In genomic region chr15:103341547-103341946, GRCm38 (mm10) we compare ENCODE assay signal across 23 mouse cellular contexts. TPM values are rescaled to one million over a fixed set of nuclear protein-coding genes. Genes with fewer than 3 reads are reported as not detected.
DNase-seq lines count a peak whose midpoint lies in the region; ATAC-seq and TF ChIP-seq lines count a peak whose summit lies in the region.
"Had no signal": no experiment of that assay in that cellular context is flagged by ENCODE, and none has a peak within 500 bp of the region (broad histone marks: within the 10 kb centered on the region; RNA-seq: fewer than 3 reads in every experiment).

No protein-coding gene starts in this region.

- H3K9me3 ChIP-seq in hindbrain, embryonic 11.5 days (ENCODE audit: control insufficient read depth, low read length) = no peaks in the 10 kb centered on the region
- no peaks in the 10 kb centered on the region for H3K9me3 ChIP-seq in hindbrain, embryonic 16.5 days (ENCODE audit: control insufficient read depth, low read length)
- H3K9me3 ChIP-seq in midbrain, postnatal 0 days (ENCODE audit: low read length) = no peaks in the 10 kb centered on the region
- H3K9me3 ChIP-seq in midbrain, embryonic 13.5 days = no peaks in the 10 kb centered on the region
- no peaks in the 10 kb centered on the region for H3K9me3 ChIP-seq in hindbrain, postnatal 0 days (ENCODE audit: low read length)
- no peaks in the 10 kb centered on the region for H3K9me3 ChIP-seq in forebrain, postnatal 0 days (ENCODE audit: low read length)
- H3K9me3 ChIP-seq: forebrain, embryonic 13.5 days; hindbrain, embryonic 15.5 days had no signal

- ATAC-seq in hindbrain, embryonic 11.5 days (ENCODE audit: low FRiP score) = no peak
- no peak for ATAC-seq in hindbrain, embryonic 16.5 days
- no peak for ATAC-seq in midbrain, postnatal 0 days (ENCODE audit: low FRiP score)
- ATAC-seq in midbrain, embryonic 13.5 days = no peak
- no peak for ATAC-seq in hindbrain, postnatal 0 days
- no peak for ATAC-seq in forebrain, postnatal 0 days
- ATAC-seq: forebrain, embryonic 13.5 days; intestine, postnatal 0 days had no signal

- peaks cover 9% of the 10 kb centered on the region for H3K27me3 ChIP-seq in hindbrain, embryonic 11.5 days (ENCODE audit: control insufficient read depth, insufficient read depth, low read length)
- H3K27me3 ChIP-seq in hindbrain, embryonic 16.5 days (replicated peaks; ENCODE audit: control insufficient read depth, insufficient read depth, low read length) = no peaks in the 10 kb centered on the region; the same call in 1 of the 2 replicates
- no peaks in the 10 kb centered on the region for H3K27me3 ChIP-seq in midbrain, postnatal 0 days (ENCODE audit: insufficient read depth, low read length)
- peaks cover 34% of the 10 kb centered on the region for H3K27me3 ChIP-seq in midbrain, embryonic 13.5 days
- no peaks in the 10 kb centered on the region for H3K27me3 ChIP-seq in hindbrain, postnatal 0 days (ENCODE audit: insufficient read depth, low read length)
- no peaks in the 10 kb centered on the region; the same call in 1 of the 2 replicates for H3K27me3 ChIP-seq in forebrain, postnatal 0 days (ENCODE audit: insufficient read depth, low read length)
- H3K27me3 ChIP-seq: hindbrain, embryonic 15.5 days had no signal

- no peak overlapping the region for H3K4me3 ChIP-seq in hindbrain, embryonic 11.5 days (ENCODE audit: low read depth, low read length)
- no peak overlapping the region for H3K4me3 ChIP-seq in hindbrain, embryonic 16.5 days (ENCODE audit: low read length)
- 0 out of 2 replicates have a peak overlapping the region, but pooled peaks have one; percentile 67 for H3K4me3 ChIP-seq in midbrain, postnatal 0 days (ENCODE audit: low read depth, low read length)
- no peak overlapping the region for H3K4me3 ChIP-seq in midbrain, embryonic 13.5 days (replicated peaks)
- peak overlapping the region; percentile 69 for H3K4me3 ChIP-seq in cortical plate, adult 2 months (ENCODE audit: insufficient read depth, low read length)
- no peak overlapping the region for H3K4me3 ChIP-seq in hindbrain, postnatal 0 days (ENCODE audit: low read length)
- H3K4me3 ChIP-seq in forebrain, postnatal 0 days (ENCODE audit: low read depth, low read length) = no peak overlapping the region
- H3K4me3 ChIP-seq: erythroblast, embryonic 14.5 days; forebrain, embryonic 13.5 days; heart, adult 2 months had no signal

- H3K4me2 ChIP-seq in hindbrain, embryonic 11.5 days (replicated peaks; ENCODE audit: low read depth, low read length) = no peak overlapping the region
- no peak overlapping the region for H3K4me2 ChIP-seq in hindbrain, embryonic 16.5 days (ENCODE audit: low read length)
- peak overlapping the region; percentile 88 for H3K4me2 ChIP-seq in midbrain, postnatal 0 days (ENCODE audit: low read depth, low read length, poor library complexity, severe bottlenecking)
- no peak overlapping the region for H3K4me2 ChIP-seq in midbrain, embryonic 13.5 days (replicated peaks)
- H3K4me2 ChIP-seq in hindbrain, postnatal 0 days (ENCODE audit: low read depth, low read length) = peak overlapping the region; percentile 83; the same call in 1 of the 2 replicates
- no peak overlapping the region for H3K4me2 ChIP-seq in forebrain, postnatal 0 days (ENCODE audit: low read depth)
- H3K4me2 ChIP-seq: forebrain, embryonic 13.5 days had no signal

- no peak for TF ChIP-seq POLR2A in cortical plate, adult 2 months (IDR thresholded peaks at IDR 0.05; ENCODE audit: extremely low read depth, insufficient read depth, low read length)

- H3K4me1 ChIP-seq in hindbrain, embryonic 11.5 days (replicated peaks; ENCODE audit: control insufficient read depth, insufficient read depth, low read length) = 0 out of 2 replicates have a peak, but pooled peaks cover 2% of the 10 kb centered on the region
- peaks cover 14% of the 10 kb centered on the region for H3K4me1 ChIP-seq in hindbrain, embryonic 16.5 days (ENCODE audit: control insufficient read depth, insufficient read depth, low read depth, low read length)
- H3K4me1 ChIP-seq in midbrain, postnatal 0 days (ENCODE audit: insufficient read depth, low read length) = peaks cover 6% of the 10 kb centered on the region
- peaks cover 42% of the 10 kb centered on the region for H3K4me1 ChIP-seq in midbrain, embryonic 13.5 days (replicated peaks)
- peaks cover 3% of the 10 kb centered on the region; the same call in 1 of the 2 replicates for H3K4me1 ChIP-seq in cortical plate, adult 2 months (ENCODE audit: control insufficient read depth, insufficient read depth, low read length)
- H3K4me1 ChIP-seq in hindbrain, postnatal 0 days (ENCODE audit: insufficient read depth, low read length) = 0 out of 2 replicates have a peak, but pooled peaks cover 10% of the 10 kb centered on the region
- H3K4me1 ChIP-seq in forebrain, postnatal 0 days (ENCODE audit: insufficient read depth) = no peaks in the 10 kb centered on the region

- H3K36me3 ChIP-seq in hindbrain, embryonic 11.5 days (ENCODE audit: control insufficient read depth, insufficient read depth, low read length) = no peaks in the 10 kb centered on the region
- no peaks in the 10 kb centered on the region for H3K36me3 ChIP-seq in hindbrain, embryonic 16.5 days (ENCODE audit: control insufficient read depth, insufficient read depth, low read length)
- no peaks in the 10 kb centered on the region for H3K36me3 ChIP-seq in midbrain, postnatal 0 days (ENCODE audit: insufficient read depth, low read length)
- peaks cover 4% of the 10 kb centered on the region; the same call in 1 of the 2 replicates for H3K36me3 ChIP-seq in midbrain, embryonic 13.5 days
- H3K36me3 ChIP-seq in hindbrain, postnatal 0 days (ENCODE audit: insufficient read depth, low read length) = no peaks in the 10 kb centered on the region
- H3K36me3 ChIP-seq in forebrain, postnatal 0 days (ENCODE audit: insufficient read depth) = no peaks in the 10 kb centered on the region
- H3K36me3 ChIP-seq: hindbrain, embryonic 15.5 days had no signal

- DNase-seq in hindbrain, embryonic 11.5 days (ENCODE audit: low spot score) = no peak
- no peak for DNase-seq in midbrain, postnatal 0 days (ENCODE audit: low spot score)
- no peak for DNase-seq in hindbrain, postnatal 0 days (ENCODE audit: low spot score)
- DNase-seq in forebrain, postnatal 0 days = no peak
- no peak for DNase-seq in adrenal gland, postnatal 25 days
- DNase-seq: adrenal gland, adult 8-10 months; B cell, adult 2 months; cerebellum, postnatal 14 days; gastrocnemius, postnatal 14 days; heart, adult 2 months; liver; lung, adult 18-20 months; lung, postnatal 14 days; right cerebral cortex, adult 18-20 months had no signal

- TF ChIP-seq CTCF in midbrain, postnatal 0 days (IDR thresholded peaks at IDR 0.05) = no peak
- no peak for TF ChIP-seq CTCF in cortical plate, adult 2 months (IDR thresholded peaks at IDR 0.05; ENCODE audit: extremely low read depth, insufficient read depth, low read length)
- TF ChIP-seq CTCF in hindbrain, postnatal 0 days (IDR thresholded peaks at IDR 0.05; ENCODE audit: low read depth) = no peak
- TF ChIP-seq CTCF in forebrain, postnatal 0 days (IDR thresholded peaks at IDR 0.05; ENCODE audit: low read depth) = no peak

- 0 out of 2 replicates have a peak overlapping the region, but pooled peaks have one; percentile 27 for H3K27ac ChIP-seq in hindbrain, embryonic 11.5 days (ENCODE audit: low read depth, low read length)
- H3K27ac ChIP-seq in hindbrain, embryonic 16.5 days (ENCODE audit: low read depth, low read length) = no peak overlapping the region
- no peak overlapping the region for H3K27ac ChIP-seq in midbrain, postnatal 0 days (ENCODE audit: low read depth, low read length)
- H3K27ac ChIP-seq in midbrain, embryonic 13.5 days = no peak overlapping the region
- H3K27ac ChIP-seq in cortical plate, adult 2 months (ENCODE audit: insufficient read depth, low read length) = 0 out of 2 replicates have a peak overlapping the region, but pooled peaks have one; percentile 17
- H3K27ac ChIP-seq in hindbrain, postnatal 0 days = no peak overlapping the region
- no peak overlapping the region for H3K27ac ChIP-seq in forebrain, postnatal 0 days (ENCODE audit: low read depth, low read length)
- H3K27ac ChIP-seq: forebrain, embryonic 13.5 days; heart, adult 2 months; hindbrain, embryonic 15.5 days; kidney, postnatal 0 days had no signal

- H3K9ac ChIP-seq in hindbrain, embryonic 11.5 days (ENCODE audit: low read depth, low read length) = no peak overlapping the region
- H3K9ac ChIP-seq in hindbrain, embryonic 16.5 days (ENCODE audit: low read depth, low read length) = no peak overlapping the region
- H3K9ac ChIP-seq in midbrain, postnatal 0 days (replicated peaks; ENCODE audit: low read length, poor library complexity, severe bottlenecking) = no peak overlapping the region; the same call in 1 of the 2 replicates
- H3K9ac ChIP-seq in midbrain, embryonic 13.5 days (replicated peaks) = no peak overlapping the region
- H3K9ac ChIP-seq in hindbrain, postnatal 0 days (replicated peaks; ENCODE audit: low read length) = peak overlapping the region; percentile 22; the same call in 1 of the 2 replicates
- H3K9ac ChIP-seq in forebrain, postnatal 0 days = no peak overlapping the region
- H3K9ac ChIP-seq: forebrain, embryonic 13.5 days; hindbrain, embryonic 15.5 days had no signal

- WGBS in hindbrain, embryonic 11.5 days = 31% methylated on average over 8 of the region's 8 CpGs
- 61% methylated on average over 8 of the region's 8 CpGs for WGBS in hindbrain, embryonic 16.5 days
- 59% methylated on average over 8 of the region's 8 CpGs for WGBS in midbrain, postnatal 0 days
- 55% methylated on average over 8 of the region's 8 CpGs for WGBS in midbrain, embryonic 13.5 days
- WGBS in hindbrain, postnatal 0 days = 55% methylated on average over 8 of the region's 8 CpGs
- 48% methylated on average over 8 of the region's 8 CpGs for WGBS in forebrain, postnatal 0 days

RNA-seq across cellular contexts. Expression of gene Zfp385a, which starts 1.7 kb away (rescaled TPM):
- 19.7 and 22.2 TPM in 2 replicates for polyA plus RNA-seq in hindbrain, embryonic 11.5 days (2014; fragmentation: Nextera tagmentation; extraction: Ambion mirVana)
- 20.1 and 24.7 TPM in 2 replicates for polyA plus RNA-seq in hindbrain, embryonic 16.5 days (2015; fragmentation: Nextera tagmentation; extraction: Ambion mirVana)
- 22.0 and 26.5 TPM in 2 replicates for total RNA-seq in midbrain, postnatal 0 days (2014; rRNA removed)
- polyA plus RNA-seq in midbrain, postnatal 0 days (2015; fragmentation: Nextera tagmentation; extraction: Ambion mirVana) = 26.9 and 28.8 TPM in 2 replicates
- polyA plus RNA-seq in midbrain, embryonic 13.5 days (2015; fragmentation: Nextera tagmentation; extraction: Ambion mirVana) = 15.1 and 17.9 TPM in 2 replicates
- polyA plus RNA-seq in cortical plate, adult 2 months (2012; rRNA removed) = 42.3 and 45.2 TPM in 2 replicates
- 20.6 and 25.8 TPM in 2 replicates for total RNA-seq in hindbrain, postnatal 0 days (2014; rRNA removed)
- polyA plus RNA-seq in hindbrain, postnatal 0 days (2015; fragmentation: Nextera tagmentation; extraction: Ambion mirVana) = 19.8 and 23.1 TPM in 2 replicates
- total RNA-seq in forebrain, postnatal 0 days (2014; rRNA removed) = 11.6 and 13.0 TPM in 2 replicates
- 20.5 and 21.3 TPM in 2 replicates for polyA plus RNA-seq in forebrain, postnatal 0 days (2015; fragmentation: Nextera tagmentation; extraction: Ambion mirVana)
- 8.8 and 9.1 TPM in 2 replicates for total RNA-seq in adrenal gland, postnatal 25 days (2021)

RNA-seq across cellular contexts. Expression of gene Itga5, which starts 25.0 kb away (rescaled TPM):
- 16.4 and 20.0 TPM in 2 replicates for polyA plus RNA-seq in hindbrain, embryonic 11.5 days (2014; fragmentation: Nextera tagmentation; extraction: Ambion mirVana)
- polyA plus RNA-seq in hindbrain, embryonic 16.5 days (2015; fragmentation: Nextera tagmentation; extraction: Ambion mirVana) = 6.3 and 8.6 TPM in 2 replicates
- total RNA-seq in midbrain, postnatal 0 days (2014; rRNA removed) = 4.8 and 6.8 TPM in 2 replicates
- 3.8 TPM in 2 replicates for polyA plus RNA-seq in midbrain, postnatal 0 days (2015; fragmentation: Nextera tagmentation; extraction: Ambion mirVana)
- 6.8 and 7.8 TPM in 2 replicates for polyA plus RNA-seq in midbrain, embryonic 13.5 days (2015; fragmentation: Nextera tagmentation; extraction: Ambion mirVana)
- polyA plus RNA-seq in cortical plate, adult 2 months (2012; rRNA removed) = 2.4 and 3.8 TPM in 2 replicates
- 8.2 and 8.3 TPM in 2 replicates for total RNA-seq in hindbrain, postnatal 0 days (2014; rRNA removed)
- polyA plus RNA-seq in hindbrain, postnatal 0 days (2015; fragmentation: Nextera tagmentation; extraction: Ambion mirVana) = 4.9 and 5.0 TPM in 2 replicates
- total RNA-seq in forebrain, postnatal 0 days (2014; rRNA removed) = 2.2 and 3.2 TPM in 2 replicates
- 2.9 and 3.5 TPM in 2 replicates for polyA plus RNA-seq in forebrain, postnatal 0 days (2015; fragmentation: Nextera tagmentation; extraction: Ambion mirVana)
- 35.5 and 45.9 TPM in 2 replicates for total RNA-seq in adrenal gland, postnatal 25 days (2021)

RNA-seq across cellular contexts. Expression of gene Gpr84, which starts 31.1 kb away (rescaled TPM):
- 0.11 and 0.34 TPM in 2 replicates for polyA plus RNA-seq in hindbrain, embryonic 11.5 days (2014; fragmentation: Nextera tagmentation; extraction: Ambion mirVana)
- 0.34 and 0.42 TPM in 2 replicates for polyA plus RNA-seq in hindbrain, embryonic 16.5 days (2015; fragmentation: Nextera tagmentation; extraction: Ambion mirVana)
- 0.27 TPM in 1 of 2 replicates, not detected in the other for total RNA-seq in midbrain, postnatal 0 days (2014; rRNA removed)
- 0.29 and 0.37 TPM in 2 replicates for polyA plus RNA-seq in midbrain, postnatal 0 days (2015; fragmentation: Nextera tagmentation; extraction: Ambion mirVana)
- polyA plus RNA-seq in midbrain, embryonic 13.5 days (2015; fragmentation: Nextera tagmentation; extraction: Ambion mirVana) = 0.18 and 0.94 TPM in 2 replicates
- 0.98 and 1.2 TPM in 2 replicates for polyA plus RNA-seq in cortical plate, adult 2 months (2012; rRNA removed)
- total RNA-seq in hindbrain, postnatal 0 days (2014; rRNA removed) = 0.58 and 0.86 TPM in 2 replicates
- polyA plus RNA-seq in hindbrain, postnatal 0 days (2015; fragmentation: Nextera tagmentation; extraction: Ambion mirVana) = 0.30 and 0.37 TPM in 2 replicates
- 0.29 and 0.54 TPM in 2 replicates for total RNA-seq in forebrain, postnatal 0 days (2014; rRNA removed)
- 0.31 and 0.33 TPM in 2 replicates for polyA plus RNA-seq in forebrain, postnatal 0 days (2015; fragmentation: Nextera tagmentation; extraction: Ambion mirVana)
- not detected in 2 replicates for total RNA-seq in adrenal gland, postnatal 25 days (2021)
- total RNA-seq: adrenal gland, adult 8-10 months; gastrocnemius, postnatal 14 days; heart, adult 2 months had no signal
- polyA plus RNA-seq: erythroblast, embryonic 14.5 days; heart, embryonic 16.5 days; intestine, postnatal 0 days had no signal

Comparison
In these comparisons a context has a peak if more than half of its experiments do, and no peak if none do; other contexts are left out.
1. H3K27ac ChIP-seq: peak in hindbrain, embryonic 11.5 days (single experiment) and cortical plate, adult 2 months (single experiment); none in hindbrain, embryonic 16.5 days (single experiment), midbrain, postnatal 0 days (single experiment), midbrain, embryonic 13.5 days (single experiment), hindbrain, postnatal 0 days (single experiment) and forebrain, postnatal 0 days (single experiment).
2. H3K4me2 ChIP-seq: peak in midbrain, postnatal 0 days (single experiment) and hindbrain, postnatal 0 days (single experiment); none in hindbrain, embryonic 11.5 days (single experiment), hindbrain, embryonic 16.5 days (single experiment), midbrain, embryonic 13.5 days (single experiment) and forebrain, postnatal 0 days (single experiment).
3. H3K4me3 ChIP-seq: peak in midbrain, postnatal 0 days (single experiment) and cortical plate, adult 2 months (single experiment); none in hindbrain, embryonic 11.5 days (single experiment), hindbrain, embryonic 16.5 days (single experiment), midbrain, embryonic 13.5 days (single experiment), hindbrain, postnatal 0 days (single experiment) and forebrain, postnatal 0 days (single experiment).